Mouse (Mus musculus): ENCODE measurements around the gene Zfp169.

Zfp169 gene

DNA sequence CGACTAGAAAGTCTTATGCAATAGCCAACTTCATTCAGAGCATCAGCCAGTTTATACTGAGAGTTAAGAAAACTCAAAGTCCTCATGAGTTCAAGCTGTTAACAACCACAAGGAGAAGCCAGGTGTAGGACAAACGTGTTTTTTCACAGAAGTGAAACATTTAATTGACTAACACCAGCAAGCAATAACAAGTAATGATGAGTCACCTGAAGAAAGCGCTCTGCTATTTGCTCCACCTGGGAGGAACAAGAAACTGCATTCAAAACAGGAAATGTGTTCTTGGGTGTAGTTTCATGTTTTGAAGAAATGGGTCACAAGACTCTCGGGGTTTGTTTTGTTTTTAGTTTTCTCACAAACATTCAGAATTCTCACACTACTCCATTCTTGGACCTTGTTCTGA lies 2.6 kb upstream of the Zfp169 start:
- no peak for DNase-seq (ENCODE audit: low read depth)

GRCm38 (mm10) chr13:48508661-48509060 lies 4.6 kb downstream of the Zfp169 start:
- no peak for DNase-seq (ENCODE audit: low read depth)

DNA sequence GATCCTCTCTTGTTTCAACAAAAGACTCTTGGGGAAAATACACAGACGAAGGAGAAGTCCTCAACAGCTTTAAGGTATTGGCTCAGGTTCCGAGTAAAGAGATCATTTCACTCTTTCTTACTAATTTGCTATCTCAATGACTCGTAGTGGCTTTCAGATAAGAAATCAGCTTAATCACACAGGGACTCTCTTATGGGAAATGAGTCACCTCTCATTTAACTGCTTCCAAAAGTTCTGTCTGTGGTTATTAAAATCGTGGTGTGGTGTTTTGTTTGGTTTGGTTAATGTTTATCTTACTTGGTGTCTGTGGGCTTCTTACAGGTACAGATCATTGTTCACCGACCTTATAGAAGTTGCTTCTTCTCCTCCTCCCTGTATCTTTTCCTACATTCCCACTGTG lies 10.8 kb downstream of the Zfp169 start:
- DNase-seq (ENCODE audit: low read depth) = no peak

- peak; percentile 51 for DNase-seq (ENCODE audit: low read depth)
These were observed 14.6 kb downstream of the Zfp169 start for GRCm38 (mm10) chr13:48498676-48499075.

- no peak for DNase-seq (ENCODE audit: low read depth)
These were observed 15.5 kb downstream of the Zfp169 start for GRCm38 (mm10) chr13:48497693-48498221.

DNA sequence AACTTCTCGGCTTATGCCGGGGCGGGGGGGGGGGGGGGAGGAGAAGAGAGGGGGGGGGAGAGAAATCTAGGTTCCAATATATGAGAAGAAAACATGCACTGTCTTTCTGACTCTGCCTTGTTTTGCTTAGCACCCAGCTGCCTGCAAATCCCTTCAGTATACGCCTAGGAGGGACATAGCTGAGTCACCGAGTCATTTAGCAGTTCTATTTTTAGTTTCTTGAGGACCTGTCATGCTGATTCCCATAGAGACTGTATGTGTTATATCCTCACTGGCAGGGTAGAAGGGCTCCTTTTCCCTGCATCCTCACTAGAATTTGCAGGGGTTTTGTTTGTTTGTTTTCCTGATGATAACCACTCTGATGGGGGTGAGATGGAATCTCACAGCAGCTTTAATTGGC lies 20.1 kb downstream of the Zfp169 start:
- no peak for DNase-seq (ENCODE audit: low read depth)

DNA sequence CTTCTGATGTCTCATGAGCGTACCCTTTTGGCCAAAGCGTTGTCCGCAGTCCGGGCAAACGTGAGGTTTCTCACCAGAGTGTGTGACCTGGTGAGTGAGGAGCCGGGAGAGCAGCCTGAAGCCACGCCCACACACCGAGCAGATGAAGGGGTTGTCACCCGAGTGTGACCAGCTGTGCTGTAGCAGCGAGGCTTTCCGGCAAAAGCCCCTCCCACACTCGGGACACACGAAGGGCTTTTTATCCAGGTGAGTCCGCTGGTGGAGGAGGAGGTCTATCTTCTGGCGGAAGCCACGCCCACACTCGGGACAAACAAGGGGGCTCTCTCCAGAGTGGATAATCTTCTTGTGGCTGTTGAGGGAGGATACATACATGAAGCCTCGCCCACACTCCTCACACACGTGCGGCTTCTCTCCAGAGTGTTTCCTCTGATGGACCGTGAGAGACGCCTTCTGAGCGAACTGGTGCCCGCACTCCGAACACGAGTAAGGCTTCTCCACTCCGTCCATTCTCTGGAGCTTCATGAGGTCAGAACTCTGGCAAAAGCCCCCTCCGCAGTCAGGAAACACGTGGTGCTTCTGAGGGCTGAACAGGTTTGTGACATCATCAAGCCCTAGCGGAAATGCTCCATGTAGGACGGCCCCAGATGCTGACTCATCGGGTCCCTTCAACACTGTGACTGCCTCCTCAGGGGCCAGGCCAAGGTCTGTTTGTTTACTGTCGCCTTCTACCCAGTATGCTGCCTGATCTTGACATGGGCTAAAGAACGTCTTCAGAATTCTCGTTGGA lies 22.7 kb downstream of the Zfp169 start:
- DNase-seq (ENCODE audit: low read depth) = no peak

DNA sequence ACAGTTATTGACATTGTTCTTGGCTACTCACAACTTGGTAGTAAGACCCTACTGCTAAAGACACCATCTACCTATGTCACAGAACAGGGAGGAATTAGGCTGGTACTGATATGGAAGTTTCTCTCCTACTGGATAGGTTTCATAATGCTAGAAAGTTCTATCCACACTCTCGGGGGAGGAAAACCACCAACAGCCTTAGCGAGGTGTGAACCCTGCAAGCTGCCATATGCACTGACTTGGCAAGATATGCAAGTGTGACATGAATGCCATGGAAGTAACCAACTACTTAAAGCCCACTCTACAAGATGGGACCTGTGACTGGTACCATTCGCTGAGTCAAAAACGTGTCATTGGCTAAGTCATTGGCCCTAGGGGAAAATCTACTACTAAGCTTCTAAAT lies 29.6 kb downstream of the Zfp169 start:
- no peak for DNase-seq (ENCODE audit: low read depth)

- no peak for DNase-seq (ENCODE audit: low read depth)
These were observed 44.5 kb downstream of the Zfp169 start for GRCm38 (mm10) chr13:48468656-48469180.

GRCm38 (mm10) chr13:48466186-48466585 lies 47.1 kb downstream of the Zfp169 start:
- no peak for DNase-seq (ENCODE audit: low read depth)

DNA sequence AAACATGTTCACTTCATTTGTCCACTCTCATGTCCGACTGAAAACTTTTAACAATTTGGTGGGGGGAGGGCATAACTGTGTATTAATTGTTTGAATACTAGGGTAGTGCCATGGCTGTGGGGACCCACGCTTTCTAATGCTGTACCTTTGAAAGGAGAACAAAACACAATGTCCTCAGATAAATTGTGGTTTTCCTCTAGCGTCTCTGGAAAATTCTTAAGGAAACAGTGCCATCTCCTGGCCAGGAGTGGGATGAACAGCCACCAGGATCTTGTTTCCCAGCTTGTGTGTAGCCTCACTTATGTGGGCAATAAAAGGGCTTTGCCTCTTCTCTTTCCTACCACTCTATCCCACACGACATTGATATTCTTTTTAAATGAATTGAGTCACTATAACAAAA lies 49.1 kb downstream of the Zfp169 start:
- peak; percentile 35 for DNase-seq (ENCODE audit: low read depth)

GRCm38 (mm10) chr13:48459280-48459679 lies 54.0 kb downstream of the Zfp169 start:
- DNase-seq (ENCODE audit: low read depth) = no peak

GRCm38 (mm10) chr13:48448119-48448518 lies 65.1 kb downstream of the Zfp169 start:
- peak; percentile 46 for DNase-seq (ENCODE audit: low read depth)

GRCm38 (mm10) chr13:48443996-48444395 lies 69.3 kb downstream of the Zfp169 start:
- no peak for DNase-seq (ENCODE audit: low read depth)

- DNase-seq (ENCODE audit: low read depth) = no peak
These were observed 74.9 kb downstream of the Zfp169 start for GRCm38 (mm10) chr13:48438321-48438720.

Measured in fibroblast of lung, adult 2 months (primary cell).